Mouse (Mus musculus) thymus, postnatal 14 days (tissue): ENCODE data around the gene Fzr1.

Source experiments
- DNase-seq: peaks from one replicate; pipeline ENCODE4 v3.0.0; 2021

Fzr1 gene

GRCm38 (mm10) chr10:81350351-81351063 is 27.8 kb downstream of the Fzr1 start, which contains the start of gene Hmg20b:
Hmg20b (minus strand) TSS chr10:81350480.
- peak; percentile 99 for DNase-seq

GRCm38 (mm10) chr10:81349961-81350350 is 28.4 kb downstream of the Fzr1 start:
- no peak for DNase-seq

DNA sequence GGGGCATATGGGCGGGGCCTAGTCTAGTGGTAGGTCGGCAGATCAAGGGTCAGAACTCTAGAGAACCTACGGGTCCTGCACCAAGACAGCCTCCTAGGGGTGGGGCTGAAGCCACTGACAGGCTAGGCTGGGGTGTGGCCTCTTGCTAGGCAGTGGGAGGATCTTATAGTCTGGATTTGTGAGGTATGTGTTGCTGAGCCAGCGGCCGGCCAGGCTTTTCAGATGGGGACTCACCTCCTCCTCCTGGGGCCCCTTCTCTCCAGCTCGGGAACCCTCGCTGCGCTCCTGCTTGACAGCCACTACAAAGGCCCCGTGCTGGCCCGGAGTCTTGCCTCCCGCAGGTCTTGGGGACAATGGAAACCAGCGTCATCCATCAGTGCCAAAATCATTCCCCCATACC is 29.2 kb downstream of the Fzr1 start:
- peak; percentile 44 for DNase-seq

DNA sequence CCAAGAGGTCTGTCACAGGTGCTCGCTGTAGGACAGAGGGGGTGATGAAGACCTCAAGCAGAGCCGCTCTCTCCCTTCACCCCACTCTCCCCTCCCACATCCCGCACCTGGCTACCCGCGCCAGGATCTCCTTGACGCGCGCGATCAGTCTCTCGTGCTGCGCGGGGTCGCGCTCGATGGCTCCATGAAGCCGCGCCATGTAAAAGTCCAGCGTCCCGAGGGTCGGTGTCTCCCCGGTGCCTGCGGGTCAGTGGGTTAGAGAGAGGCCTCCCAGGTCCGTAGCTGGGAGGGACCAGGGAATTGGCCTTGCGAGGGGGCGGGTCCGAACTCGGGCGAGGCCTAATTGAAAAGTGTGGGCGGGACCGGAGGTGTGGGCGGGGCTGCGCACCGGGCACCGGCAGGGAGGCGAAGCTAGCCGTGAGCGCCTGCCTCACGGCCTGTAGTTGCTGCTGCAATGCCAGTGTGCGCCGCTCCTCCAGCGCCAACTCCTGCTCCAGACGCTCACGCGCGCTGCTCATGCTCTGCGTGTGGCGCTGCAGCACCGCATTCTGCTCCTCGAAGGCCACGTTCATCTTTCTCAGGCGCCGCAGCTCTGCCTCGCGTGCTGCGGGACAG is 31.8 kb downstream of the Fzr1 start:
- peak; percentile 49 for DNase-seq

- DNase-seq: no peak
Observed at GRCm38 (mm10) chr10:81345162-81345534, 33.2 kb downstream of the Fzr1 start.

DNA sequence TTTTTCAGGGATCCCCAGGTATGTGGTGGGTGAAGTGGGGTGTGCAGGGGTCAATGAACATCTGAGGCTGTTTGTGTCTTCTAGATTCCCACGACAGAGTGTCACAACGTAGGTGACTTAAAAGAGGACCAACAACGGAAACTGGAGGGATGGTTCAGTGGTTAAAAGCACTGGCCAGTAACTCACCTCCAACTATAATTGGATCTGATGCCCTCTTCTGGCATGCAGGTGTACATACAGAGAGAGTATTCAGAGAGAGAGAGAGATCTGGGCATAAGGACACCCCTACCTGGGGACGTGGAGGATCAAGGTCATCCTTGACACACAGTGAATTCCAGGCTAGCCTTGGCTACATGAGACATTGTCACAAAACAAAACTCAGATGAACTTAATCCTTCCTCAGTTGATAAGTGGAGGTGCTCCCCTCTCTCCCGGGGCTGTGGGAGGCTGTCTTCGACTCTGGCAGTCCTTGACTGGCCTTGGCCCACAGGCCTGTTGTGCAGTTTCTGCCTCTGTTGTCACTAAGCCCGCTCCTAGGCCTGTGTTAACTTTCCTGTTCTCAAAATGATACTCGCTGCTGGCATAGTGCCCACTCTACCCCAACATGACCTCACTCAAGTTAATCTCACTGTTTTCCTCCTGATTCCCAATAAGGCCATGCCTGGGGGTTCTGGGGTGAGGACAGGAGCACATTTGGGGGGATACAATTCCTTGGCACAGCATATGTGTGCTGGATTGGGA is 33.7 kb downstream of the Fzr1 start:
- no peak for DNase-seq

DNA sequence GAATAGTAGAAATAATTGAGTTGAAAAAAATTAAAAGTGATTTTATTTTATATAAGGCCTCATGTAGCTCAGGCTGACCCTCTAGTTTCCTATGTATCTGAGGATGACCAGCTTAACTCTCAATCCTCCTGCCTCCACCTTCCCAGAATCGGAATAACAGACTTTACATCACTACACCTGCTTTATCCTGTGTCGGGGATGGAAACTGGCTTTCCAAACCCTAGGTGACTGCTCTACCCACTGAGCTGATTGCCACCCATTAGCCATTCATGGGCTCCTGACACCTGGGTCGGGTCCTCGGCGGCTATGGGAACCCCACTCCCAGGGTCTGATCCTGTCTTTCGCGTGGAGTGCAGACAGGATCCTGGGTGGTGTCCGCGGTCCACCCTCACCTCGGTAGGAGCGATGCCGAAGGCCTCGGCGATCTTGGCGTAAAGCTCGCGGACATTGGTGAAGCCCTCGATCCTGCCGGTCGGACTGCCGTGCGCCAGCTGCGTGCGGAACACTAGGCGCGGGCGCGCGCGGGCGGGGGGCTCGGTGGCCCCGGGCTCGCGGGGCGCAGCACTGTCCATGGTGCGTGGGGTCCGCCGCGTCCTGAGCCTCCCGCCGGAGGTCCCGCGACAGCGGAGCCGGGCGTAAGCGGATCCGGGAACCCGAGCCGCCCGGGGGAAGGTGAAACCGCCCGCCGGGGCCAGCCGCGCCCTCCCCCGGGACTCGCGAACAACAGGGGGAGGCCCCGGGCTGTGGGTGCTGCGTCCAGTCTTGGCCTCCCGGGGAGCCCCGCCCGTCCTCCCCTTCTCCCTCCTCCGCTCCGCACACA is 35.4 kb downstream of the Fzr1 start, which contains the start of gene Gipc3:
TSS of gene Gipc3 (minus strand) at position 581 of the 820 bp plus-strand sequence.
- peak; percentile 32 for DNase-seq

DNA sequence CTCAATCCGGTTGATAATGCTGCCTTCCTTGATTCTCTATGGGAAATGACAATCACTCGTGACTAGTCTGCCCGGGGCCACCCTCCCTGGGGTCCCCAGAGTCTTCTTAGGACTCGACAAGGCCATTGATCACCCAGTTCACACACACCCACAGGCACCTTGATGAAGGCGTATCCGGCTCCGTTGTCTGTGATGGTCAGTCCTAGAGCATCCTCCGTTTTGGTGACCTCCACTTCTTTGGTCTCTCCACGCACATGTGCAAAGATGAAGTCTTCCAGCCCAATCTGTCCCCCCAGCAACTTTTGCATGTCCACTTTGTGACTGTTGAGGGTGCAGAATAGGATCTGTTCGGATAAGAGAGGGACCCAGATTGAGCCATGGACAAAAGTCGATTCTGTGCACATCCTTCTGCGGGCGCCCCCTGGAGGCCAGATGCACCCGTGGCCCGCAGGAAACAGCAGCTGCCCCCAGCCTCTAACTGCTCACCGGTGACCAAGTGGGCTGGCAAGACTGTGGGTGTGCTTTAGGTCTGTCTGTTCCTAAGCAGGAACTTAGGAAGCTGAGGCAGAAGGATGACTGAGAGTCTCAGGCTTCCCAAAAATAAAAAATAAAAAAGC is 36.9 kb downstream of the Fzr1 start:
- peak; percentile 87 for DNase-seq

DNA sequence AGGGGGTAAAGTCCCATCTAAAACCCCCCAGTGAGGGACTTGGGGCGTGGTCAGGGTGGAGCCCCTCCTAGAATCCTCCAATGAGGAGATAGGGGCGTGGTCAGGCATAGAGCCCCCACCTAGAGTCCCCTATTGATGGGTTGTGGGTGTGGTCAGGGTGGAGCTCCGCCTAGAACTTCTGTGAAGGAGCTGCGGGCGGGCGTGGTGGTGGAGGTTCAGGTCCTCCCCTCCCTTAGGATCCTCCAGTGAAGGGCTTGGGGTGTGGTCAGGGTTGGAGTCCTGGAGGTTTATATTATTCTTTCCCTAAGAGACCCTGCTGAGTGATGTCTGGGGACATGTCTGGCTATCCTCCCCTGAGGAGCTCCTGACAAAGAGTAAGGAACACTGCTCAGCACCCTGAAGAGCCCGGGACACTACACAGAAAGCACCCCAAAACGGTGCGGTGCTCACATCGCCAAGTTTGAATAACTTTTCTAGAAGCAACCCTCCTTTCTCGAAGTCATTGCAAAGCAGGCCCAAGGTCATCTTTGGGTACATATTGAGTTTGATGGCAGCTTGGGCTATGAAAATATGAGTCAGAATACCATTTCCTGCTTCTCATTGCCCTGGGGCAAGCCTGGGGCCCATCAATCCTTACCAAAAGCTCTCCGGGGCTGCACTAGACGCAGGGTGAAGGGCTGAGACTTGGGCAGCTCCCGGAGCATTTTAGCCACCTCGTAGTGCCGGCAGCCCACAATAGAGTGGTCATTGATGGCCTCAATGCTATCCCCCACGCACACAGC is 37.6 kb downstream of the Fzr1 start:
- no peak for DNase-seq

DNA sequence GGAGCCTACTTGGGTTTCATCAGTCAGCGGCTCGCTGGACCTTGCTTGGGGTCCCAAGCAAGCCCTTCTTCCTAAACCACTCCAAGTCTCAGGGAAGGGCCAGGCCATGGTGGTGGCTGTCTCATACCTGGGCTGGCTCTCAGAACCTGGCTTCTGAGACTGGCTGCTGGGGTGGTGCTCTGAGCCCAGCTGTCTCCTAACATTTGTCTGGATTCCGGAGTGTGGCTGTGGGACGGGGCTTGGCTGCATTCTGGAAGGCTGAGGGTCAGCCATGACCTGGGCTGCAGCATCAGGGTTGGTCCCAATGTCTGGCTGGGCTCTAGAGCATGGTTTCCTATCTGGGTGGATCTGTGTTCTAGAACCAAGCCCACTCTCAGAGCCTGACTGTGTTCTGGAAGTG is 41.8 kb downstream of the Fzr1 start:
- no peak for DNase-seq

DNA sequence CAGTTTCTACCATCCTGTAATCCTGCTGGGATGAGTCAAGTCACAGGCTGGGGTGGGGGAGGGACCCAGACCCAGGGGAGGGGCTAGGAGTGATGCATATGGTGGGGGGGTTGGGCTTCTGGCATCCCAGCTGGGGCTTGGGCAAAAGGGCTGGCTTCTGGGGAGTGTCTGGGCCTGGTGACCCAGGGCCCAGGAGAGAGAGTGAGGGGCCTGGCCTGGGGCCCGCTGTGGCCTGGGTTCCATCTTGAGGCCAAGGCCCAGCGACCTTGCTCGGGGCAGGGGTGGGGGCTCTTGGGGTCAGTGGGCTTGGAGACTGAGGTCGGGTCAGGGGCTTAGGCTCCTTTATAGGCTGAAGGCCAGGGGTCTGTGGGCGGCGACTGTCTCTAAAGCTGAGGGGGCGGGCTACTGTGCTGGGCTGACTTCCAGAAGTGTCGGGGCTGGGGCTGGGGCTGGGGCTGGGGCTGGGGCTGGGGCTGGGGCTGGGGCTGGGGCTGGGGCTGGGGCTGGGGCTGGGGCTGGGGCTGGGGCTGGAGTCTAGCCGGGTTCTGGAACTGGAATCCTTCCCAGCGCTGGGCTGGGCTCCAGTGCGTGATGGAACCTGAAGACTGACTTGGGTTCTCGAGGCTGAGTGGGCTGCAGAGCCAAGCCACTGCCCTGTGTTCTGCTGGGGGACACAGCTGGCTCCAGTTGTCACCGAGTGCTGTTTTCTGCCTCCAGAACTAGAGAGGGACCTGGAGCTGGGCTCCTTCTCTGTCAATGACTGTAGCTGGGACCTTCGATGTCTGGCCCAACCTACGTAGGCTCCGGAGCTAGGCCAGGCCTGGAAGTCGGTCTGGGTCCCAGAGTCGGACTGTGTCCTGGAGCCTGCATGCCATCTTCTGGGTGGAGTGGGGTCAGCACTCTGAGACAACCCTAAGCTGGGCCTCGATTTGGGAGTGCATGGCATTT is 42.6 kb downstream of the Fzr1 start:
- no peak for DNase-seq

GRCm38 (mm10) chr10:81334324-81334723 is 44.0 kb downstream of the Fzr1 start:
- DNase-seq: no peak

- no peak for DNase-seq
Observed at GRCm38 (mm10) chr10:81332277-81332676, 46.0 kb downstream of the Fzr1 start.

DNA sequence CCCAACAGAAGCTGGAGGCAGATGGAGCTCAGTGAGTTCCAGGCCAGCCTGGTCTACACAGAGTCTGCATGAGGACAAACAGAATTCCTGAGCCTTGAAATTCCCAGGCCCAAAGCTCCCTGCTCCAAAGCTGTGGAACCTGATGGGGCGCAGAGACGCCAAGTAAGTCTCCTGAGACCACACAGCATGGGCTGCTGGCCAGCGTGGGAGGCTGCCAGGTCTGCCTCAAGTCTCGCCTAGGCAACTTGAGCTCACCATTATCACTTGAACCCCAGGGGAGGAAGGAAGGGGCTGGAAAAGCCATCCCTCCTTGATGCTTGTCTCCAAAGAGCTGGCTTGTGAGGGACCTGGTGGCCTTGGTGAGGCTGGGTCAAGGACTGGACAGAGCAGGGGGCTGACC is 48.3 kb downstream of the Fzr1 start:
- no peak for DNase-seq

- DNase-seq: peak; percentile 93
Observed at GRCm38 (mm10) chr10:81329194-81329975, 48.9 kb downstream of the Fzr1 start.

GRCm38 (mm10) chr10:81328386-81328785 is 49.9 kb downstream of the Fzr1 start, which contains the start of gene Tbxa2r:
Tbxa2r (plus strand) TSS chr10:81328731.
- peak; percentile 94 for DNase-seq

- DNase-seq: peak; percentile 47
Observed at GRCm38 (mm10) chr10:81327959-81328358, 50.4 kb downstream of the Fzr1 start.

GRCm38 (mm10) chr10:81326858-81327257 is 51.5 kb downstream of the Fzr1 start:
- peak; percentile 57 for DNase-seq

DNA sequence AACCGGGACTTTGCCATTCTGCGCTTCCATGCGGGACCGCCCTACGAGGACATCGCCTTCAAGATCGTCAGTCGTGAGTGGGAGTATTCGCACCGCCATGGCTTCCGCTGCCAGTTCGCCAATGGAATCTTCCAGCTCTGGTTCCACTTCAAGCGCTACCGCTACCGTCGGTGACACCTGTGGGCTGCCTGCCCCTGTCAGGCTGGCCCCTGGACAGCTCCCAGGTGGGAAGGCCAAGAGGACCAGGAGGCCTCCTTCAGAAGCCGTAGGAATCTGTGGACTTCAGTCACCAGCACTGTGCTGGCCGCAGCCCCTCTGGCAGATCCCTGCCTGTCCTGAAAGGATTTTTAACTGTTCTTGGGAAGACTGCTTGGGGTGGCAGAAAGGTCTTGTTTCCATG is 52.5 kb downstream of the Fzr1 start:
- DNase-seq: no peak

- DNase-seq: no peak
Observed at GRCm38 (mm10) chr10:81325176-81325575, 53.1 kb downstream of the Fzr1 start.
